Mouse (Mus musculus): ENCODE measurements at regions not wholly inside any gene's neighbourhood (a gene's known extent, or its start where the extent isn't known, plus 50 kb on each side); places are given as distances from the start of the nearest gene placed in this dataset.
"Not testable (repeated sequence)": the region's sequence is repeated elsewhere in the genome, so short reads cannot be mapped to it uniquely, and the experiment has no call there.

DNA sequence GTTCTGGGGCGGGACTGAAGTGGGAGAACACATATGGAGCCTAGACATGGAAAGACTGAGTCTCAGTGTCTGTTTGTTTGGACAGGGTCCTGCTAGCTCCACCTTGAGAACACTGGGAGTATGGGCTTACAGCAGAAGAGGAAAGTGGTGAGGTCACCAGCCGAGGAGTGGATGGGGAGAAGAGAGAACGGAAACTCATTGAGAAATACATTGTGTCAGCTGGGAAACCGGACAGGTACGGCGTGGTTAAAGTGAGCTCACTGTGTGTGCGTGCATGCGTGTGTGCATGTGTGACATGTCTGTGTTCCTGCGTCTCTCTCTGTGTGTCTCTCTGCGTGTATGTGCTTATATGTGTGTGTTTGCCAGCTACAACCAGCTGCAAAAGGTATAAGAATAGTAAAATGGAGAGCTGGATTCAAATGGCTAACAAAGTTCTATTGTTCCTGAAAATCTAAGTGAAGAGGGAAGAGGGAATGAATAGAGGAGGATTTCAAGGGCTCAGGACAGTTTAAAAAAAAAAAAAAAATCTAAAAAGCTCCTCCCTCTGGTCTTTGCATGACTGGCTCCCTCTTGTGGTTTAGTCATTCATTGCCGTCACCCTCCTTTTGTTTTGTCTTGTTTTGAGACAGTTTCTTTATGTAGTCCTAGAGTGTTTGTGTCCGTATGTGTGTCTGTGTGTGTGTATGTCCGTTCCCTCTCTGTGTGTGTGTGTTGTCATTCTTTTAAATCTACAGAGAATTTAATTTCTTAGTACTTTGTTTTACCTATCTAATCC lies 52.0 kb upstream of the Ak4 start:
- Histone ChIP-seq H3K27ac (no peak overlapping the region), H3K4me3 (no peak overlapping the region)
- peak in 1 of 2 experiments; percentile 45 for DNase-seq (ENCODE audit: extremely low spot score in 1 of 2, low spot score in 2 of 2)
- intact Hi-C loops (cut with DNase I): loop anchor here (1.0 to 5.0 kb wide), 2 partner anchors 18 to 200 kb away; no protein-coding TSS in a partner anchor
- TF ChIP-seq CTCF (IDR thresholded peaks at IDR 0.05): peak; percentile 83

DNA sequence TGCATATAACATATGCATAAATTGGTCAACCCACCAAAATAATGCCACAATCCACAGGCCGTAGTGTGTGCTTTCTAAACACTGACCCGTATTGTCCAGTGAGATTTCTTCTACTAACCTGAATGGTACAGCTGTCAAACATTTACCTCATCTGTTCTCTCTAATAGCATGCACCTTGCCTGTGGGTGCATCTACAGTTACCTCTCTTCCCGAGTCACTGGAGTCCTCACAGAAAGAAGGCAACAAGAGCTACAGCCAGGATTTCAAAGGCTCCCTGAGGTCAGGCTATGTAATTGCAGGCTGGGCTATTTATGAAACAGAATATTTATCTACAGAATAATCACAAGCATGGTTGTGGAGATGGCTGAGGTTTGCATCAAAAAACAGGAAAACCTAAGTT lies 53.8 kb upstream of the Ak4 start:
- Histone ChIP-seq H3K4me3 (no peak overlapping the region), H3K27ac (no peak overlapping the region)
- intact Hi-C loops (cut with DNase I): loop anchor here (5.0 kb wide), 1 partner anchor 198 kb away; no protein-coding TSS in a partner anchor
- no peak for DNase-seq (ENCODE audit: extremely low spot score in 1 of 2, low spot score in 2 of 2)
- TF ChIP-seq CTCF (IDR thresholded peaks at IDR 0.05): no peak; the same call in 1 of the 2 replicates

GRCm38 (mm10) chr4:101364716-101365115 lies 54.4 kb upstream of the Ak4 start:
- DNase-seq (ENCODE audit: extremely low spot score in 1 of 2, low spot score in 2 of 2): no peak
- TF ChIP-seq CTCF (IDR thresholded peaks at IDR 0.05): no peak
- Histone ChIP-seq H3K4me3 (no peak overlapping the region), H3K27ac (no peak overlapping the region)
- intact Hi-C loops (cut with DNase I): loop anchor here (5.0 kb wide), 1 partner anchor 197 kb away; no protein-coding TSS in a partner anchor

GRCm38 (mm10) chr4:101363231-101363630 lies 55.8 kb upstream of the Ak4 start:
- DNase-seq (ENCODE audit: extremely low spot score in 1 of 2, low spot score in 2 of 2); H3K27ac ChIP-seq; intact Hi-C loops (cut with DNase I); H3K4me3 ChIP-seq: not testable (repeated sequence)

- TF ChIP-seq CTCF (IDR thresholded peaks at IDR 0.05): peak; percentile 19
- Histone ChIP-seq H3K4me3 (no peak overlapping the region), H3K27ac (no peak overlapping the region)
- DNase-seq (ENCODE audit: extremely low spot score in 1 of 2, low spot score in 2 of 2): no peak
- intact Hi-C loops (cut with DNase I): no loop called here
These were observed 57.3 kb upstream of the Ak4 start for GRCm38 (mm10) chr4:101361779-101362178.

DNA sequence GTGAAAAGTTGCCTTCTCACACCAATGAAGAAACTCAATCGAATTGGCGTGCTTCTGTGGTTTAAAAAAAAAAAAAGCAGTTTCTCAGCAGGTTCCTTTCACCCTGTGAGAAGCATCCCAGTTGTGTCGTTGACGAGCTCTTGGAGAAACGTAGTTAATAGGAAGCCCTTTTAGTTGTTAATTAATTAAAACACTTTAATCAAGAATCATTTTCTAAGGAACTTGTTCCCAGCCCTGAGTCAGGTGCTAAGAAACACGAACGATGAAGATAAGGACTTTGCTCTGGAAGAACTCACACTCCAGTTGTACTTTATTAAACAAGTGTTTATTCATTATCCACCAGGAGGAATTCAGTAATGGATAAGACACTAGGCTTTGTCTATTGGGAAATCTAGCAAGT lies 58.8 kb upstream of the Ak4 start:
- no peak for DNase-seq (ENCODE audit: extremely low spot score in 1 of 2, low spot score in 2 of 2)
- intact Hi-C loops (cut with DNase I): no loop called here
- no peak overlapping the region for H3K4me3 ChIP-seq
- H3K27ac ChIP-seq: no peak overlapping the region
- no peak for TF ChIP-seq CTCF (IDR thresholded peaks at IDR 0.05)

DNA sequence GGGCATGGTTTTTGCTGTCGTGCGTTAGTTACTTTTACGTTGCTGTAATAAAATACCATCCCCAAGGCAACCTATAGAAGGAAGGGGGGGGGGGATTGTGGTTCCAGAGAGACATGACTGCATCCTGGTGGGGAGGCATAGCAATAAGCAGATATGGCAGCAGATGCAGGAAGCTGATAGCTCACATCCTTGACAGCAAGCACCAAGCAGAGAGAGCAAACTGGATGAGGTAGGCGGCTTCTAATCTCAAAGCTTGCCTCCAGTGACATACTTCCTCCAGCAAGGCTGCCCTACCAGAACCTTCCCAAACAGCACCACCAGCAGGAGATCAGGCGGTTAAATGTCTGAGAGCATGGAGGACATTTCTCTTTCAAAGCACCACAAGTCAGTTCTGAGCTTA lies 60.0 kb upstream of the Ak4 start:
- no peak for DNase-seq (ENCODE audit: extremely low spot score in 1 of 2, low spot score in 2 of 2)
- no peak; the same call in 1 of the 2 replicates for TF ChIP-seq CTCF (IDR thresholded peaks at IDR 0.05)
- intact Hi-C loops (cut with DNase I): loop anchor here (5.0 kb wide), 4 partner anchors 63 to 288 kb away; partner anchors contain the start of gene Leprot
- Histone ChIP-seq H3K4me3 (no peak overlapping the region), H3K27ac (no peak overlapping the region)

- intact Hi-C loops (cut with DNase I): loop anchor here (5.0 kb wide), 4 partner anchors 64 to 289 kb away; partner anchors contain the start of gene Leprot
- no peak for TF ChIP-seq CTCF (IDR thresholded peaks at IDR 0.05)
- no peak for DNase-seq (ENCODE audit: extremely low spot score in 1 of 2, low spot score in 2 of 2)
- Histone ChIP-seq H3K4me3 (no peak overlapping the region), H3K27ac (no peak overlapping the region)
These were observed 60.6 kb upstream of the Ak4 start for GRCm38 (mm10) chr4:101358525-101358924.

- peak overlapping the region; percentile 98 for H3K27ac ChIP-seq
- peak overlapping the region; percentile 60 for H3K4me3 ChIP-seq
- no peak for TF ChIP-seq CTCF (IDR thresholded peaks at IDR 0.05)
- intact Hi-C loops (cut with DNase I): loop anchor here (2.0 to 5.0 kb wide), 5 partner anchors 64 to 289 kb away; partner anchors contain the start of genes Jak1 and Leprot
- no peak for DNase-seq (ENCODE audit: extremely low spot score in 1 of 2, low spot score in 2 of 2)
These were observed 61.2 kb upstream of the Ak4 start for GRCm38 (mm10) chr4:101357923-101358322.

- intact Hi-C loops (cut with DNase I): loop anchor here (2.0 to 5.0 kb wide), 5 partner anchors 65 to 290 kb away; partner anchors contain the start of genes Jak1 and Leprot
- peak overlapping the region; percentile 60 for H3K4me3 ChIP-seq
- H3K27ac ChIP-seq: peak overlapping the region; percentile 98
- DNase-seq (ENCODE audit: extremely low spot score in 1 of 2, low spot score in 2 of 2): peak; percentile 31 to 32
- no peak for TF ChIP-seq CTCF (IDR thresholded peaks at IDR 0.05)
These were observed 61.9 kb upstream of the Ak4 start for GRCm38 (mm10) chr4:101356954-101357891.

- peak overlapping the region; percentile 98 for H3K27ac ChIP-seq
- peak; percentile 86 for DNase-seq (ENCODE audit: extremely low spot score in 1 of 2, low spot score in 2 of 2)
- intact Hi-C loops (cut with DNase I): loop anchor here (2.0 to 5.0 kb wide), 5 partner anchors 66 to 291 kb away; partner anchors contain the start of genes Jak1 and Leprot
- TF ChIP-seq CTCF (IDR thresholded peaks at IDR 0.05): peak; percentile 9
- peak overlapping the region; percentile 60 for H3K4me3 ChIP-seq
These were observed 62.8 kb upstream of the Ak4 start for GRCm38 (mm10) chr4:101356093-101356953.
